Mouse (Mus musculus): ENCODE measurements around the gene Pdxk.

DNA sequence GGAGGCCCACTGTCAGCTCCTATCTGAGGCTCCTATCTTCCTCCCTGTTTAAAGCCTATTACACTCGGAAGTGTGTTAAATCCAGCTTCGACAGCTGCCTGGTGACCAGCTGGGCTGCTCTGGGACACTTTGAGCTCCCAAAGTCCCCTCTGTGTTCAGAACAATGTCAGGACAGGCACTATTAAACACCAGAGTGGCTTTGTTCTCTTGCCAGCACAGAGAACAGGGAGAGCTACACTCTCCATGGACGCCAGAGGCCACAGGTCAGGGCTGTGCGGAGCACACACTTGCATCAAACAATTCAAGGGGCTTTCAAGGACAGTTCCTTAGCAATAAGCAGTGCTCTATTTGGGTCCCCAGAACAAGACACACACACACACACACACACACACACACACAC is 12.1 kb downstream of the Pdxk start:
- no peak for TF ChIP-seq EP300 (optimal IDR thresholded peaks at IDR 0.05)
- TF ChIP-seq CTCF (IDR thresholded peaks at IDR 0.05; ENCODE audit: low read depth): no peak
